Mouse (Mus musculus): ENCODE data around the gene Galnt18.

The Galnt18 gene

DNA sequence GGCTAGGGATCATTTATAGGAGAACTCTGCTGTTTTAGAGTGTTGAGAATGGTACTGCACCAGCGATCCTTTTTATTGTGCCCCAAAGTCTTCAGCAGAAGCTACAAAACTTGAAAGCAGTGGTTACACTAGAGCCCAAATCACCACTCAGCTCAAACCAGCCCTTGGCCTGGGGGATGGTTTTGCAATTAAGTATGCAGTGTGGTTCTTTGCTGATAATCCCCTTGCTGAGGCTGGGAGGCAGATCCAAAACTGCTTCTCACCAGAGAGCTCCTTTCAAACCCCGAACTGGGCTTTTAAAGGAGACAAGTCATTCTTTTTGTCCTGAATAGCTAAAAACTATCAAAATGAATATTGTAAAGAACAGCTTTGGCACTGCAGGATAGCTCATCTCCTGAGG, 346.6 kb downstream of the Galnt18 start:
- no peak for DNase-seq (ENCODE audit: low read depth, low spot score)
- Histone ChIP-seq H3K36me3 (ENCODE audit: control insufficient read depth, insufficient read depth, low read length, poor library complexity, severe bottlenecking) (no peaks in the 10 kb centered on the region), H3K27me3 (ENCODE audit: control insufficient read depth, insufficient read depth, low read length, poor library complexity, severe bottlenecking) (no peaks in the 10 kb centered on the region)

GRCm38 (mm10) chr7:111427392-111427791, 352.4 kb downstream of the Galnt18 start:
- DNase-seq (ENCODE audit: low read depth, low spot score): no peak
- no peaks in the 10 kb centered on the region for H3K27me3 ChIP-seq (ENCODE audit: control insufficient read depth, insufficient read depth, low read length, poor library complexity, severe bottlenecking)
- no peaks in the 10 kb centered on the region for H3K36me3 ChIP-seq (ENCODE audit: control insufficient read depth, insufficient read depth, low read length, poor library complexity, severe bottlenecking)

Measured in splenic B cell, adult 2 months (primary cell).